Mouse (Mus musculus) right cerebral cortex, postnatal 4 days (tissue): ENCODE data around the gene Patj.
"Not testable (repeated sequence)": the region's sequence is repeated elsewhere in the genome, so short reads cannot be mapped to it uniquely, and the experiment has no call there.

Source experiments
- DNase-seq: peaks from one replicate; pipeline ENCODE4 v3.0.0-alpha.2; 2022

Gene Patj

DNA sequence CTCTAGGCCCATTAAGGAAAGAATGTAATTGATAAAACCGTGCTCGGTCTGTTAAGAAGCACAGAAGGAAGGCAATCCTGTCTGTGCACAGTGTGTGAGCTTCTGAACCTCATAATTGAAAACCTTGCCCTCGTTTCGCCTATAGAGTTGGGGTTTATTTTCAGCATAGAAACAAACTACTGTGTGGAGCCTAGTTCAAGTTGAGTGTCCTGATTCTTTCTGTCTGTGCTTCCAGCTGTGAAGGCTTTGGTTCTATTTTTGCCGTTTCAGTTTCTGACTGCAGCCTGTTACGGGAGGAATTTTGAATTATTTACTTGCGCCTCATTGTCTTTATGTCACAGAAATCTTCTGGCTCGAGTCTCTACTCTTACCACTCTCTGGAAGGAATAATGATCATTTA lies 185.9 kb downstream of the Patj start:
- DNase-seq: no peak

DNA sequence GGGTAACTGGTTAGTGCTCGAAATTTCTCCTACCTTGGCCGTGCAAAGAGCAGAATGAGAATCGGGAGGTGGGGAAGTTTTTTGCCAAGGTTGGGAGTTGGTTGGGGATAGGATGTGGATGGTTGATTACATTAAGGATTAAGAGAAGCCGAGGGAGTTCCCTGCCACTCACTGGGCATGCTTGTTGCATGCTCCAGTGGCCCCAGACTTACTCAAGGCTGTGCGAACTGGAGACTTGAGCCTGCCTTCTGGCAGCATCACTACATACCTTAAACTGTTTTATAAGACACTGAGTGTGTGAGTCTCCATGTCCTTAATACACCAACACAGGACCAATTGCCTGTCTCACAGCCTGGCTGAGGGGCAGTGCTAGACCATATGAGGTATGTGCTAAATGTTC lies 188.4 kb downstream of the Patj start:
- DNase-seq: no peak

DNA sequence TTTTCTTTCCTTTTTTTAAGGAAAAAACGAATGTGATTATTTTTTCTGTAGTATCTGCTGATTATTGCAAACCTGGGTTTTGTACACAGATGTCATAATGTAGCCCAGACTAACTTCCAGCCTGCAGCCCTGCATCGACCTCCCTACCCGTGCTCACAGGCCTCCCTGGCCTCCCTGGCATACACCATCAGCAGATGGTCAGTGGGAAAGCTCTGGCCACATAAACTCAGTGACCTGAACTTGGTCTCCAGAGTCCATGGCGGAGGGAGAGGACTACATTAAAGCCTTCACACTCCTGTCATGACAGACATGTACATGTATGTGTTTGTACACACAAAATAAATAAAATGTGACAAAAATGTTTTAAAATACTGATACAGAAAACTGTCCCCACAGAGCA lies 190.7 kb downstream of the Patj start:
- no peak for DNase-seq

DNA sequence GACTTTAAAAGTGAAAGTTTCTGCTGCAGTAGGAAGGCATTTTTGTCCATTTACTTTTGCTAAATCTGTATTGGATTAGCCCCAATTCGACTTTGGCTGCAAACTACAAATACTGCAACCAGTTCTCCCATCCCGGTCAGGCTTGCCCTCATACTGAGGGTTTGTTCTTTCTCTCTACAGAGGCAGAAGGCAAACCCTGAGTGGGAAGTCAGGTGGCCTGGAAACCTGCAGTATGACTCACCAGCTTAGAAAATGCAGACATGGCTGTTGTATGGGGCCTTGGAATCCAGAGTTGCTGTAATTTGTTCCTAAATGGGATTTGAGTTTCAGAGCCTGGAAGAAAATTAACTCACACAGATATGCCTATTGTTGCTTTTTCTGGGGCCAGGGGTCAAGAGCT lies 192.1 kb downstream of the Patj start:
- DNase-seq: no peak

DNA sequence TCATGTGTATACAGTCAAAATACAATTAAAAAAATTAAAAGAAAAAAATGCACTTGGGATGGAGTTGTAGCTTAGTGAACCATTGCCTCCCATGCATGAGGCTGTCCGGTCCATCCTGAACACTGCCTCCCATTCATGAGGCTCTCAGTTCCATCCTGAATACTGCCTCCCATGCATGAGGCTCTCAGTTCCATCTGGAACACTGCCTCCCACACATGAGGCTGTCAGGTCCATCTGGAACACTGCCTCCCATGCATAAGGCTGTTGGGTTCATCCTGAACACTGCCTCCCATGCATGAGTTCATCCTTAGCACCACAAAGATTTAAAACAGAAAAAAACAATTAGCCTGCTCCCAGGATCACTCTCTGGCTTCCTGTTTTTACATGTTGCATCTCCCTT lies 198.4 kb downstream of the Patj start:
- DNase-seq: no peak

DNA sequence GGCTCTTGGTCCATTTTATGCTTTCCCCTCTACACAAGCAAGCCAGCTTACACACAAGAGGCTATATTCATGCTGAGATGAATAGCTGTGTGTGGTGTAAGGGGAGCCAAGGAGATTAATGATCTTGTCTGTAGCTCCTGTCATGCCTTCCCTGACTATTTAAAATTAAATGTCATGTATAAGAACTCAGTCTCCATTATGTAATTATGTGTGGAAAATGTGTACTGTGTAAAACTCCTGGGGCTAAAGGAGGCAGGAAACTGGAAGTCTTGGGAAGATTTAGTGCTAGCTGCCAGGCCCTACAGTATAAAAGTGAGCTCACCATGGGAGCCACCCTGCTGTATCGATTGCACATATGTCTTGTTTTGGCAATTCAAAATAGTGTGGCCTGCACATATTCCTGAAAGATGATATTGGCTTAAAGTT lies 203.0 kb downstream of the Patj start:
- no peak for DNase-seq

DNA sequence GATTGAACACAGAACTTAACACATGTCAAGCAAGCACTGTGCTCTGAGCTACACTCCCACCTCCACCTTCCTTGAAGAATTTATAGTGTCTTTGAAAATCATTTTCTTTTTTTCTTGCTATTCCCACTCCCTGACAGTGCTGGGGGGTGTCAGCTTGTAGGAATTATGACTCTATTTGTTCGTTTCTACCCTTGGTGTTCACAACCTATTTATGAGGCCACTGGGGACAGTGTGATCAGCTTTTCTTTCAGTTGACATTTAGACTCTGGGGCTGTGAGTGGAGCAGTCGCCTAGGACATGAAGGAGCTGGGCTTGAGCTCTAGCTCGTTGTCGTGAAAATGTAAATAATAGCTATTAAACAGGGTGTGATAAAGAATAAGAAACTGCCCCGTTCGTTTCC lies 203.8 kb downstream of the Patj start:
- DNase-seq: no peak

DNA sequence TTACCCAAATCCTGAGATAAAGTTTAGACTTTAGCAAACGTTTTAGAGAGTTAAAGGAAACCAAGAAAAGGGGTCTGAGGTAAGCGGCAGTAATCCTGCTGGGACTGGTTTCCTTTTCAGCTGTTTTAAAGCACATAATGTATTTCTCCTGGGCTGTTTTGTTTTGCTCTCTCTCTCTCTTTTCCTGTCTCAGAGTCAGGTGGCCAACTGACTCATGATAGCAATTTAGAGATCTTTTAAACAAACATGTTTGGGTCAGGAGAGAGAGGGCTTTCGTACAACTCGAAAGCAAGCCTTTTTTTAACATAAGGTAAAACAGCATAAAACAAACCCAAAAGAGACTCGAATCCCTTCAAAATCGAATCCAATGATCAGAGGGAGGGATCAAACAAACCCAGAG lies 207.5 kb downstream of the Patj start:
- DNase-seq: no peak

DNA sequence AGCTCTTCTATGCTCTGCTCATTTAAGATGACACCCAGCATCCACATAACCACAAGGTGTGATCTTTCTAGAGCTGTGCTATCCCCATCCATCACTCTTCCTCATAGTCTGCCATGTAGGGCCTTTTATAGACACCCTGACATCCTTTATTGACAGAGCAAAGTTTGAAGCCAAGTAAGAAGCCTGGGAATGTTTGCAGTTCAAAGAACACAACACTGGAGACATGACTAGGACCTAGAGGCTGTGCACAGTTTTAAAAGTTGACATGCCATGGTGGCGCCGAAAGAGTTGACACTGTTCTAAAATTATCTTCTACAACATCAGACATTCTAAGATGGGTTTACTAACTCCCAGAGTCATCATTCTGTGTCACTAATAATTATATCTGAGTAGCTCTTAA lies 214.9 kb downstream of the Patj start:
- DNase-seq: no peak

DNA sequence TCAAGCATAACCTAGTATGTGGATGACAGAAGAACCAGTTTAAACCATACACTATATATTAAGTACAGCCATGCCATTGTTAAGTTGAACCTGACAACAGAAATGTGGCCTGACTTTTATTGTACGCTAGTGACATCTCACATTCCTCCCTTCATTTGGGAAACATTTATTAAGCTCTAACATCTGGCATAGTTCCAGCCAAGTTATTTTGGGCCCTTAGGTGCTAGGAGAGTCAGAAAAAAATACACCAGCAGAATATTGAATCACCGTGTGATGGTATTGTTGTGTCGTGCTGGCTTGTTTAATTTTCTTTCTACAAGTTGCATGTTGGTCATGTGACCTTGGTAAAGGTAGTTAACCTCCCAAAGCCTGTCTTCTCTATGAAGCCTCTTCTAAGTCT lies 218.8 kb downstream of the Patj start:
- no peak for DNase-seq

DNA sequence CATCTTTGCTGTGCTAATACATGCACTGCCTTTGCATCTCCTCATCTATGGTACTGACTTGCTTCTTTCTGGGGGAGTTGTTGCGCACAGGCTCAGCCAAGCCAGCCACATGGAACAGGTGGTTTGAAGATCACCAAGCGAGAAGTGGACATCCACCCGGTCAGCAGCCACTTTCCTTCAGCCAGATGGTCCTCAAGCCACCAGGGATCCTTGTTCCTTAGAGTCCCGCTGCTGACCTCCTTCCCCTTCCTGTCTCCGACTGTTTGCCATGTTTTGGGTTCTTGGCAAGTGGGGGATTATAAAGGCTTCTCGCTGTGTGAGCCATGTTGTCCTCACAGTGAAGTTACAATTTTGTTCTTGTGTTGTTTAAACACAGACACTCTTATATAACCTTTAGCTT lies 223.6 kb downstream of the Patj start:
- no peak for DNase-seq

DNA sequence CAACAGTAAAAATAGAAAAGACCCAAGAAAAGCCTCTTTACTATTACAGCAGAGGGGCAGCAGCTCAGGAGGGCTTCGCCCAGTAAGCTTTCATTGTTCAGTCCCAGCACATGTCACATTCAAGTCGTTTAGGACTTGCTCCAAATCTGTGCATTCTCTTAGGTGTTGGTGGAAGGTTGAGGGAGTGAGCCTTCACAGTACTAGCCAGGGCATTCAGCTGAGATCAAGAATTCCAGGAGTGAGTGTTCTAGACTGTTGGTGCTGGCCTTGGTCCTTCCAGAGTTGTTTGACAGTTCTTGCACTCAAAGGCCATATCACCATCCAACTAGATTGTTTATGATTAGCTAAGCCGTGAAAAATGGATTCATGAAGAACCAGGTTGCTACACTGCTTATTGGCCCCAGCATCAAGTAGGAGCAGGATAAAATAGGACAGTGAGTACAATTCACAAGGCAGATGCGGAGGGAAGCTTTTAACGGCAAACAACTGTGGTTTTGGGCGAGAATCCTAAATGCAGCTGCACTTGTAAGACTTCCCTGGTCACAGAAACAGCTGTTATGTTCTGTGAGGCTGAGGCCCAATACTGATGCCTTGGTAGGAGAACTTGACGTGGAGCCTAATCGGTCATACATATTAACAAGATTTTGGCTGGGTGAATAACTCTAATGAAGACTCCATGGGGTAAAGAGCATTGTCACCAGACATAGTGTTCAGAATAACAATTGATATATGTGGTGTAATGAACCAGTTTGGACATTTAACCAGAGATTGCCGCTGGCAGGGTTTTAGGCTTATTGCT lies 225.6 kb downstream of the Patj start:
- no peak for DNase-seq

DNA sequence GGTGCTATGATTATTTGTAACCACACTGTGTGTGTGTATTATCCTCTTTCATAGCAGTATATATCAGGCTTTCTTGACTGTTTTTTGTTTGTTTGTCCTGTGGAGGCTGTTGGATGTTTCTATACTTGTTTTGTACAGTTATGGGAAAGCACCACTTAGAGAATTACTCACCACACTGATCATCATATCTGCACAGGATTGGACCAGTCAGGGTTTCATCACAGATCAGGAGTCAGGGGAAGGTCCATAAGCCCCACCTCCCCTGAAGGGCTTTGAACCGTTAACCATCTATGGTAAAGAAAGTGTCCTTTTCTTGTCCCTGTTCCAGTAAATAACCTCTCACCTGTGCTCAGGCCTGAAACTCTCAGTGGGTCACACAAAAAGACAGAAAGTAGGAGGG lies 226.6 kb downstream of the Patj start:
- DNase-seq: no peak

DNA sequence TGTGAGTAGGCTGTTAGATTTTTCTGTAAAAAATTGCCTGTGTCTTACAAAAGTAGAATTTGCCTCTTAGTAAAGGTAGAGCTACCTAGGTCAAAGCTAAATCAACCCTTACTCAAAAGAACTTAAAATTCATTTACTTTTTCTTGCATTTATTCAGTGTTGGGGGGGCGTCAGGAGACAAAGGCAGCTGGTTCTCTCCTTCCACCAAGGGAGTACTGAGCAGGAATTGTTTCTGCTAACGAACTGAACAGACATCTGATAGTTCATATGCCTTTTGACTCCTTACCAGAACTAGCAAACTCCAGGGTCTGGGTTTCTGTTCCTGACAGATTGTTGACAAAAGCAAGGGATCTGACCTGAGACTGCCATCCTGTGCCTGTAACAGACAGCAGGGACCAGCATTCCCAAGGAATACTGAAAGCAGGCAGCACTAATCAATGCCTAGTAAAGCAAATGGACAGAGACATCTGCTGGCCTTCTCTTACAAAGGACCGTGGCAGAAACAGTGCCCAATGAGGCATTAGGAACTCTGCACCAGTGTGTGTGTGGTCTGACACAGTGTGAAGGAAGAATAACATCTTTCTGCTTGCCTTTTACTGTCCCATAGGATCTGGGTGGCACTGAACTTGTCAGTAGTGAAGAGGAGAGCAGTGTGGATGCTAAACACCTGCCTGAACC lies 227.6 kb downstream of the Patj start:
- no peak for DNase-seq

DNA sequence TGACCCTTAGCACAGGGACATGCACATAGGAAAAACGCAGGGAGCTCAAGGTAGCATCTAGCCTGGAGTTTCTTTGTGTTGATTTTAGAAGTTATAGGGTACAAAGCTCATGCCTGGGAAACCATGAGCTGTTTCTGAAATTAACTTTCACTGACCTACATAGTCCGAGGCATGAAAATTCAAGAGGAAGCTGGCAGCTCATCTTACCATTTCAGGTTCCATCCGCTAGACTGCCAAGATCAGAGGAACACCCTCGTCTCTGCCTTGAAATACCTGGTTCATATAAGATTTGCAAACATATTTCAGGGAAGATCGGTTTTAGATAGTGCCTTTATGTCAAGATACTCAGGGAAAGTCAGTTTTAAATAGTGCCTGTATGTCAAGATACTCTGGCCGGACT lies 232.7 kb downstream of the Patj start:
- DNase-seq: no peak

DNA sequence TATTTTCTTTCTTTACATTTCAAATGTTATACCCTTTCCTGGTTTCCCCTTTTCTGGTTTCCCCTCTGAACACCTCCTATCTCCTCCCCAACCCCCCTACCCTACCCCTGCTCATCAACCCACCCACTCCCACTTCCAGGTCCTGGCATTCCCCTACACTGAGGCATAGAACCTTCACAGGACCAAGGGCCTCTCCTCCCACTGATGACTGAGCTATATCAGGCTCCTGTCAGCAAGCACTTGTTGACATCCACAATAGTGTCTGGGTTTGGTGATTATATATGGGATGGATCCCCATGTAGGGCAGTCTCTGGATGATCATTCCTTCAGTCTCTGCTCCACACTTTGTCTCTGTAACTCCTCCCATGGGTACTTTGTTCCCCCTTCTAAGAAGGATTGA lies 233.6 kb downstream of the Patj start:
- DNase-seq: not testable (repeated sequence)

DNA sequence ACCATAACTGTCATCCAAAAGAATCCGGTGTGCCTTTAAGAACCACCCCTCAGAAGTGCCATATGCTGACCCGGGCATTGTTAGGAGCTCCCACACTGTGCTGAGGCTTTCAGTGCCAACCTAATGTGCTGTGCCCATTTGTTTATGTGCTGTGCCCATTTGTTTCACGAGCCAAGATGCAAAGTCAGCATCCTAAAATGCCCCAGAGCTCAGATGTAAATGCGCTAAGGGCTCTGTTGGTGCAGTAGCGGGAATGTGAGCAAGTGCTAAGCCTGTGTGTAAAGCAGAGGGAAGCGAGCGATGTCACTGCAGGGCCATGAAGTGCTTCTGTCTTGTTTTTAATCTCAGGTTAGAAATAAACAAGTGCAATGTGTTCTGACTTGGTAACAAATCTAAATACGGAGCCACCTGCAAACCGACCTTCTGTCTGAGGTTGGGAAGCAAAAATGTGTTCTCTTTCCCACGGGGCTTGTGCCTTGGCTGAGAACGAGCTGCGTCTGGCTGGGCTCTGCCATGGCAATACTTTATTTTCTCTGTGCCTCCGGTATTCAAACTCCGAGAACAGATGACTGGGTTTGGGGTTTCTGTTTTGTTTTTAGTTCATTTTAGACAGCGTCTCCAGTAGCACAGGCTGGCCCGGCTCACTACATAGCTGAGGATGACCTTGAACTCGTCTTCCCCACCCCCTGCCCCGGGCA lies 239.7 kb downstream of the Patj start:
- no peak for DNase-seq

DNA sequence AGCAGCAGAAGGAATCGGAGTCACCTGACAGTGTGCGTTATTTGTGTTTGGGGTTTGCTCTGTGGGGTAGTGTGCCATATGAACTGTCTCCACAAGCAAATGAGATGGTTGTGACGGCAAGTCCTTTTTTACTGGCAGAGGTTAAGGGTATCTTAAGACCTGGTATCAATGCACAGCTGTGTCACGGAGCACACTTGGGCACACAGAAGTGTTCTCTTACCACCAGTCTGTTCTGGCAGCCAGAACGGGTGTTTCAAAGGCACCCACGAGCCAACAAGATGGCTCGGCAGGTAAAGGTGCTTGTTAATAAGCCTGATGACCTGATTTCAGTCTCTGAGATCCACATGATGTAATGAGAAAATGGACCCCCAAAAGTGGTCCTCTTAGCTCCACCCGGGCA lies 243.1 kb downstream of the Patj start:
- no peak for DNase-seq

DNA sequence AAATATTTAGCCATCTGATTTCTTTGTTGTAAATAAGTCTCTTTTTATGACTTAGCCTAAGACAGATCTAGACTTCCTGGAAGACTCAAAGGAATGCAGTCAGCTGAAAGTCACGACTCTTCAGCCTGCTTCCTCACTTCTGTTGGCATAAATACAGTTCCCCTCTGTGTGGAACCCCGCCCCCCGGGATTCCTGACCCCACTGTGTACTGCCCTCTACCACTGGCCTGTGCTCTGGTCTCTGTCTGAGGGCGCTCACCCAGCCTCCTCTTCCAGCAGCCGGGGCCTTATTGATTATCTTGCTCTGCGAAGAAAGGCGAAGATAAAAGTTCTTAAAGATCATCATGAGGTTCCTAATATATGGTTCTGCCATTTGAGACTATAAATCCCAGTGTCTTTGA lies 258.1 kb downstream of the Patj start:
- no peak for DNase-seq

DNA sequence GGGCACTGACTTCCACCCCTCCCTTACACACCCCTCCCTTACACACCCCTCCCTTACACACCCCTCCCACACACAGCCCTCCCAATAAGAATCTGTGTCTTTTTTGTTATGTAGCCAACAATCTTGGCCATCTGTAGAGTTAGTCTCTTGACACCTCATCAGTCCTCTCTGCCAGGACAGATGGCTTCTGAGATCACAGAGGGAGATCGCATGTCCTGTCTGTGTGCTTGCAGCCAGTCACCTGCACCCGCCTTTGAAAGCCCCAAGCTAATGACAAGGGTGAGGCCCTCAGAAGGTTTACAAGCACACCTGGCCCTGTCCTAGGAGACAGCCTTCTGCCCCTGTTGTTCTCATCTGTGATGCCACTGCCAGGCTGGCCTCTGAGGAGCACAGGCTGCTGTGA lies 258.8 kb downstream of the Patj start:
- DNase-seq: no peak

DNA sequence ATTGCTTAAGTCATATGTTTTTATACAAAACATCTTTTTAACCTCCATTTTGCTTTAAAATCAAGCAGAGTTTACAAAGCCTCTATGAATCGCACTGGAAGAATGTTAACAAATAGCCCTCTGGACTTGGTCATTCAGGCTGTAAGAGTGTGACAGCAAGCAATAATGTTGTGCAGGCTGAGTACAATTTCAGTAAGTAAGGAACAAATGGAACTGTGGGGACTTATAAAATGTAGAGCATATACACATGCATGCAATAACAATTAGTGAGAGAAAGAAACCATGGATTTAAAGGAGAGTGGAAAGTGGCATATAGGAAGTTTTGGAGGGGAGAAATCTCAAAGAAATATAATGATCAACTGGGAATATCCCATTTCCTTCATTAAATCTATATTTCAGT lies 261.2 kb downstream of the Patj start:
- DNase-seq: no peak

DNA sequence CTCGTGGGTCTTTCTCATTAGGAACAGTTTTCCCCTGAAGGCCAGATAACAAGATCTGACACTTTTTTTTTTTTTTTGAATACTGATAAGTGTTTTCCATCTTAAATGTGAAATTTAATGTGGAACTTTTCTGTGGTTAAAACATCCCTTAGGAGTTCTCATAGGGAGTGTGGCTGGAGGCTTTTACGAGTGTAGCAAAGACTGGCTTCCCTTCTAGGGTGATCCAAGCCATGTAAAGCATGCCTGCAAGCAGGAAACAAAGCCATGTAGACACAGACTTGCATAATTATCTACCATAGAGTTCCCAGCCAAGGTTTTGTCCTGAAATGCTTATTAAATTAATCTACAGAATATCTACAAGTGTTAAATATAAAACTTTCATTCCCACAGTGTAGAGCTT lies 263.4 kb downstream of the Patj start:
- no peak for DNase-seq

DNA sequence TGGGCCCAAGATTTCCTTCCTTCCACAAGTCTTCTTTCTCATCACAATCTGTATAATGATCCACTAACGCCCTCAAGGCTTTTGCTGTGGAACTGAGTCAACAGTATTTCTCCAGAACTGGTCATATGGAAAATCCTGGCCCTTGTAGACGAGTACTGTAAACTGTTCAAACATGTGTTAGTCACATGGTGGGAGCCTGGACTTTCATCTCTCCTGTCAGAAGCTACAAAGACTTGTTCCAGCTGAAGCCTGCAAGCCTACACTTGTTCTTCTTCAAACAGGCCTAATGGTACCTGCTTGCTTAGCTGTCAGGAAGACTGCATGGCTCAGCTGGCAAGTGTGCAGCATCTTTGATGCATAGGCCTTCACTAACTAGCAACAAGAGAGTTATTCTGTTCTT lies 264.9 kb downstream of the Patj start:
- no peak for DNase-seq

DNA sequence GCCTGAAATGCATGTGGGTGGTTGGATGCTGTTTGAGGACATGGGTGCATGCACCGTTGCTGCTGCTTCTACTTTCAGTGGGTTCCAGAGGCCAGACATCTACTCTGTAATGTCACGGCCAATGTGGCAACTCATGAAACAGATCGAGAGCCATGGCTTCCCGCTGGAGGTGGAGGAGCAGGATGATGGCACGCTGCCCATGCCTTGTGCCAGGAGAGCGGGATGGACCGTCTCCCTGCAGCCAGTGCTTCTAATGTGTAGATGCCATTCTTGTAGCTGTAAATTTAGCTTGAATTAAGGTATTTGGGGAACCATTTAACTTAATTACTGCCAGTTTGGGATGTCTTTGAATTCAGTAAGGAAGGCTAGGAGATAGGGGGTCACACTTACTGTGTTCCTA lies 270.3 kb downstream of the Patj start:
- DNase-seq: no peak
